Mouse (Mus musculus): ENCODE measurements around the gene Abcb8.

DNA sequence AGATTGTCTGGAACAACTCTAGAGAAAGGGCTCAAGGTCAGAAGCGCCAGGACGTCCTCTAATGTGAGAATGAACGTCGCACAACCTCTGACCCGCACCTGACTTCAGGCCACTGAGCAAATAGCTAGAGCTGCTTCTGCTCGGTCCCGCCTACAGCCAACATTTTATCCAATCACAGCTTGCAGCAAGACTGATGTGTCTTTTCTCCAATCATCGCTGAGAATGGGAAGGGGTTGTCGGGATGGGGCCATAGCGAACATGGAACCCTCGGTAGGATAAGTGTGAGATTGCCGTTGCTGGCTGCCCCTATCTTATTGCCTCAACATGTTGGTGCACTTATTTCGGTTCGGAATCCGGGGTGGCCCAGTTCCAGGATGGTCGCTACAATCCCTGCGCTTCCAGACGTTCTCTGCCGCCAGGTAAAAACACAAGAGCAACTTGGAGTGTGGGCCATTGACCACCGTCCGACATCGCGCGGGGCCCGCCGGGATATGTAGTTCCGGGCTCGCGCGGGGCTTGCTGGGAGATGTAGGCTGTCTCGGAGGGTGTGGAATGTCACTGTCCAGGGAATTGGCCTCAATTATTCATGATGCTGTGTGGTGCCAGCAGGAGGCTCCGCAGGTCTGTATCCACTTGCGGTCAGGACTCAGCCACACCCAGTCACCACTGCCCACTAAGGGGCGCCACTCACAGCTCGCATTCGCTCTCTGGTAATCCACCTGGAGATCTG, 867 bp downstream of the Abcb8 start:
- TF ChIP-seq GATA1 (IDR thresholded peaks at IDR 0.05; ENCODE audit: borderline replicate concordance, low read length), result no peak
- no peak for TF ChIP-seq FLI1 (IDR thresholded peaks at IDR 0.05; ENCODE audit: low read length)

Measured in megakaryocyte, embryonic 14.5 days (primary cell).